Mouse (Mus musculus): Measurements from ENCODE around the gene Gm17124. TPM values are rescaled to one million over a fixed set of nuclear protein-coding genes. Genes with fewer than 3 reads are reported as not detected.
"Not testable (repeated sequence)": the region's sequence is repeated elsewhere in the genome, so short reads cannot be mapped to it uniquely, and the experiment has no call there.

Gene Gm17124
- not detected in 2 replicates for polyA plus RNA-seq (2015; fragmentation: Nextera tagmentation; extraction: Ambion mirVana)

DNA sequence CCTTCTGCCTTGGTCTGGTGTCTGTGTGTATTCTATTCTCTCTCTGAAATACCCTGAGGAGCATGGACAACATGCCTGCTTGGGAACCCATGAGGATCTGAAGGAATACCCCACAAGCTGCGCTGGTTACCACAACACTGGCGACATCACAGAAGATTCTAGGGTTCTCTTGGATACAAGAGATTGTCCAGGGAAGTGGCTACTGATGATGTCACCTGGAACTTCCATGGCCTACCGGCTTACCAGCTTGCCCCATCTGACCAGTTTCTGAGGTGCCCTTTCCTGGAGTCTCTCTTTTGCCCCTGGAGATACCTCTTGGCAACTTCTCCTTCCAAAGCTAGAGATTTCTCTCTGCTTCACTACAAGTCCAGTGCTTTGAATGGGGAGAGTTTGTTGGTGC is at the start of gene Gm17124:
Gm17124 (minus strand) TSS at position 101 of the 400 bp plus-strand sequence.
- WGBS, result no CpG with 5 or more reads among the region's 3 CpGs
- H3K27me3 ChIP-seq; H3K4me2 ChIP-seq; H3K4me3 ChIP-seq; H3K9me3 ChIP-seq; H3K36me3 ChIP-seq; H3K9ac ChIP-seq; ATAC-seq (ENCODE audit: borderline replicate concordance, extremely low read depth, low FRiP score, low TSS enrichment); H3K4me1 ChIP-seq; H3K27ac ChIP-seq: not testable (repeated sequence)

DNA sequence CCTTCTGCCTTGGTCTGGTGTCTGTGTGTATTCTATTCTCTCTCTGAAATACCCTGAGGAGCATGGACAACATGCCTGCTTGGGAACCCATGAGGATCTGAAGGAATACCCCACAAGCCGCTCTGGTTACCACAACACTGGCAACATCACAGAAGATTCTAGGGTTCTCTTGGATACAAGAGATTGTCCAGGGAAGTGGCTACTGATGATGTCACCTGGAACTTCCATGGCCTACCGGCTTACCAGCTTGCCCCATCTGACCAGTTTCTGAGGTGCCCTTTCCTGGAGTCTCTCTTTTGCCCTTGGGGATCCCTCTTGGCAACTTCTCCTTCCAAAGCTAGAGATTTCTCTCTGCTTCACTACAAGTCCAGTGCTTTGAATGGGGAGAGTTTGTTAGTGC is 42.1 kb upstream of the Gm17124 start, which contains the start of gene Gm3633:
Gm3633 (minus strand) TSS at position 101 of the 400 bp plus-strand sequence.
- not testable (repeated sequence) for H3K4me3 ChIP-seq; H3K9me3 ChIP-seq; H3K27ac ChIP-seq; H3K4me2 ChIP-seq; H3K27me3 ChIP-seq; H3K4me1 ChIP-seq; H3K9ac ChIP-seq; ATAC-seq (ENCODE audit: borderline replicate concordance, extremely low read depth, low FRiP score, low TSS enrichment); H3K36me3 ChIP-seq
- 88% methylated on average over 1 of the region's 2 CpGs for WGBS

Small RNAs within 50 kb of the gene (microRNA-seq; reads per million reads assigned to microRNA genes)
- not detected for gene Gm23620
- gene Gm25228, result not detected

Other genes with a start within 250 kb of the Gm17124 start
- gene Gm8005, start 160.2 kb downstream of the Gm17124 start, polyA plus RNA-seq (2015; fragmentation: Nextera tagmentation; extraction: Ambion mirVana), result not detected in 2 replicates
- gene Gm8011, start 136.0 kb downstream of the Gm17124 start, polyA plus RNA-seq (2015; fragmentation: Nextera tagmentation; extraction: Ambion mirVana), result not detected in 2 replicates
- gene Gm8020, start 97.5 kb downstream of the Gm17124 start, polyA plus RNA-seq (2015; fragmentation: Nextera tagmentation; extraction: Ambion mirVana), result not detected in 2 replicates
- gene Gm8024, start 75.6 kb downstream of the Gm17124 start, polyA plus RNA-seq (2015; fragmentation: Nextera tagmentation; extraction: Ambion mirVana), result not detected in 2 replicates
- gene Gm3633, start 42.0 kb upstream of the Gm17124 start, polyA plus RNA-seq (2015; fragmentation: Nextera tagmentation; extraction: Ambion mirVana), result not detected in 2 replicates
- gene Gm10378, start 56.1 kb upstream of the Gm17124 start, polyA plus RNA-seq (2015; fragmentation: Nextera tagmentation; extraction: Ambion mirVana), result not detected in 2 replicates
- gene Gm3015, start 168.9 kb upstream of the Gm17124 start, polyA plus RNA-seq (2015; fragmentation: Nextera tagmentation; extraction: Ambion mirVana), result not detected in 2 replicates
- gene Gm10377, start 198.1 kb upstream of the Gm17124 start, polyA plus RNA-seq (2015; fragmentation: Nextera tagmentation; extraction: Ambion mirVana), result not detected in 2 replicates

Data from lung, embryonic 15.5 days (tissue).